In genomic region chr4:41313722-41314121, GRCm38 (mm10) we compare ENCODE assay signal across 8 mouse cellular contexts. TPM values are rescaled to one million over a fixed set of nuclear protein-coding genes. Genes with fewer than 3 reads are reported as not detected.
DNase-seq lines count a peak whose midpoint lies in the region; ATAC-seq and TF ChIP-seq lines count a peak whose summit lies in the region.

No protein-coding gene starts in this region.

- no peak for TF ChIP-seq CTCF in ES-Bruce4 (IDR thresholded peaks at IDR 0.05; ENCODE audit: low read depth, low read length)
- no peak for TF ChIP-seq CTCF in small intestine, adult 2 months (IDR thresholded peaks at IDR 0.05; ENCODE audit: extremely low read depth, insufficient read length, insufficient replicate concordance, low read depth, low read length)

- no peak for TF ChIP-seq EP300 in ES-Bruce4 (IDR thresholded peaks at IDR 0.05; ENCODE audit: insufficient read depth, low read depth, low read length)

- peaks cover 25% of the 10 kb centered on the region for H3K4me1 ChIP-seq in heart, embryonic 13.5 days
- H3K4me1 ChIP-seq in ES-Bruce4 (ENCODE audit: control insufficient read depth, insufficient read depth, low read length), result peaks cover 2% of the 10 kb centered on the region
- H3K4me1 ChIP-seq in forebrain, embryonic 10.5 days, result peaks cover 25% of the 10 kb centered on the region
- peaks cover 10% of the 10 kb centered on the region for H3K4me1 ChIP-seq in limb, embryonic 12.5 days (replicated peaks)
- peaks cover 4% of the 10 kb centered on the region; the same call in 1 of the 2 replicates for H3K4me1 ChIP-seq in small intestine, adult 2 months (ENCODE audit: control insufficient read depth, insufficient read depth, insufficient read length, low read length)

- H3K9me3 ChIP-seq in heart, embryonic 13.5 days, result no peaks in the 10 kb centered on the region
- H3K9me3 ChIP-seq in ES-Bruce4 (replicated peaks; ENCODE audit: control insufficient read depth, insufficient read depth, low read length, poor library complexity, severe bottlenecking), result no peaks in the 10 kb centered on the region
- H3K9me3 ChIP-seq in forebrain, embryonic 10.5 days, result no peaks in the 10 kb centered on the region
- H3K9me3 ChIP-seq in limb, embryonic 12.5 days, result no peaks in the 10 kb centered on the region

- H3K27ac ChIP-seq in heart, embryonic 13.5 days (replicated peaks), result peak overlapping the region; percentile 99
- no peak overlapping the region for H3K27ac ChIP-seq in ES-Bruce4 (ENCODE audit: insufficient read depth, low read length)
- H3K27ac ChIP-seq in forebrain, embryonic 10.5 days, result peak overlapping the region; percentile 89
- H3K27ac ChIP-seq in limb, embryonic 12.5 days, result peak overlapping the region; percentile 96
- H3K27ac ChIP-seq in small intestine, adult 2 months (ENCODE audit: insufficient read depth, low read depth, low read length), result peak overlapping the region; percentile 91

- ATAC-seq in heart, embryonic 13.5 days (ENCODE audit: extremely low read depth, insufficient number of reproducible peaks, low FRiP score, low TSS enrichment), result no peak
- 0 out of 2 replicates have a peak, but pooled peaks have one; percentile 7 for ATAC-seq in limb, embryonic 12.5 days (ENCODE audit: insufficient number of reproducible peaks, insufficient read depth, low FRiP score, low TSS enrichment, low read depth)

- H3K4me3 ChIP-seq in heart, embryonic 13.5 days, result peak overlapping the region; percentile 85
- H3K4me3 ChIP-seq in ES-Bruce4 (ENCODE audit: low read depth, low read length), result peak overlapping the region; percentile 98
- peak overlapping the region; percentile 75 for H3K4me3 ChIP-seq in forebrain, embryonic 10.5 days
- peak overlapping the region; percentile 98 for H3K4me3 ChIP-seq in limb, embryonic 12.5 days (replicated peaks)
- H3K4me3 ChIP-seq in small intestine, adult 2 months (ENCODE audit: low read depth, low read length), result peak overlapping the region; percentile 72

- H3K27me3 ChIP-seq in heart, embryonic 13.5 days (replicated peaks), result no peaks in the 10 kb centered on the region
- H3K27me3 ChIP-seq in ES-Bruce4 (ENCODE audit: control insufficient read depth, insufficient read depth, low read length, poor library complexity, severe bottlenecking), result no peaks in the 10 kb centered on the region
- no peaks in the 10 kb centered on the region for H3K27me3 ChIP-seq in forebrain, embryonic 10.5 days (ENCODE audit: poor library complexity, severe bottlenecking)
- H3K27me3 ChIP-seq in limb, embryonic 12.5 days, result no peaks in the 10 kb centered on the region
- H3K27me3 ChIP-seq in small intestine, adult 2 months (ENCODE audit: control insufficient read depth, insufficient read depth, low read length), result no peaks in the 10 kb centered on the region

- peak overlapping the region; percentile 85 for H3K4me2 ChIP-seq in heart, embryonic 13.5 days
- H3K4me2 ChIP-seq in limb, embryonic 12.5 days, result peak overlapping the region; percentile 92

- peaks cover 45% of the 10 kb centered on the region for H3K36me3 ChIP-seq in heart, embryonic 13.5 days
- peaks cover 22% of the 10 kb centered on the region for H3K36me3 ChIP-seq in ES-Bruce4 (ENCODE audit: control insufficient read depth, insufficient read depth, low read length, poor library complexity, severe bottlenecking)
- H3K36me3 ChIP-seq in forebrain, embryonic 10.5 days (replicated peaks), result peaks cover 44% of the 10 kb centered on the region
- peaks cover 42% of the 10 kb centered on the region for H3K36me3 ChIP-seq in limb, embryonic 12.5 days
- H3K36me3 ChIP-seq in small intestine, adult 2 months (ENCODE audit: control insufficient read depth, insufficient read depth, low read length), result peaks cover 23% of the 10 kb centered on the region

- DNase-seq in heart, postnatal 4 days, result no peak
- no peak for DNase-seq in forebrain, embryonic 10.5 days (ENCODE audit: extremely low spot score, low spot score)
- DNase-seq in urinary bladder, adult 2 months (ENCODE audit: low spot score), result no peak
- no peak for DNase-seq in spleen, adult 12 weeks (ENCODE audit: low spot score)

- H3K9ac ChIP-seq in heart, embryonic 13.5 days, result peak overlapping the region; percentile 94
- peak overlapping the region; percentile 86 for H3K9ac ChIP-seq in ES-Bruce4 (ENCODE audit: low read depth, poor library complexity, severe bottlenecking)
- H3K9ac ChIP-seq in limb, embryonic 12.5 days (replicated peaks), result peak overlapping the region; percentile 95

- 14% methylated on average over 14 of the region's 14 CpGs for WGBS in heart, embryonic 13.5 days
- WGBS in forebrain, embryonic 10.5 days, result 19% methylated on average over 14 of the region's 14 CpGs
- WGBS in limb, embryonic 12.5 days, result 16% methylated on average over 14 of the region's 14 CpGs
- 5% methylated on average over 14 of the region's 14 CpGs for WGBS in small intestine, adult 2 months

- TF ChIP-seq POLR2A in ES-Bruce4 (IDR thresholded peaks at IDR 0.05; ENCODE audit: insufficient read depth, low read length), result no peak
- no peak for TF ChIP-seq POLR2A in small intestine, adult 2 months (IDR thresholded peaks at IDR 0.05; ENCODE audit: low read depth, low read length)

RNA-seq across cellular contexts. Expression of gene Dcaf12, which starts 1.0 kb away (rescaled TPM):
- 41.9 TPM in 2 replicates for polyA plus RNA-seq in heart, embryonic 13.5 days (2015; fragmentation: Nextera tagmentation; extraction: Ambion mirVana)
- 10 to 100 TPM; 38.5 to 46.0 TPM for total RNA-seq in heart, postnatal 4 days (2021)
- 51.1 and 53.0 TPM in 2 replicates for polyA plus RNA-seq in ES-Bruce4 (2011; ENCODE audit: insufficient read depth, insufficient read length, low read depth, missing spikeins)
- 60.7 and 62.5 TPM in 2 replicates for polyA plus RNA-seq in forebrain, embryonic 10.5 days (2016; fragmentation: Nextera tagmentation; extraction: Ambion mirVana)
- polyA plus RNA-seq in limb, embryonic 12.5 days (2016; fragmentation: Nextera tagmentation; extraction: Ambion mirVana), result 52.0 and 57.7 TPM in 2 replicates
- polyA plus RNA-seq in small intestine, adult 2 months (2012; rRNA removed), result 12.2 and 27.5 TPM in 2 replicates
- 37.1 and 38.5 TPM in 2 replicates for polyA plus RNA-seq in urinary bladder, adult 2 months (2012; rRNA removed)

RNA-seq across cellular contexts. Expression of gene Ubap1, which starts 35.1 kb away (rescaled TPM):
- 40.1 and 46.2 TPM in 2 replicates for polyA plus RNA-seq in heart, embryonic 13.5 days (2015; fragmentation: Nextera tagmentation; extraction: Ambion mirVana)
- 10 to 100 TPM; 35.1 to 38.4 TPM for total RNA-seq in heart, postnatal 4 days (2021)
- 72.5 and 91.6 TPM in 2 replicates for polyA plus RNA-seq in ES-Bruce4 (2011; ENCODE audit: insufficient read depth, insufficient read length, low read depth, missing spikeins)
- 65.7 and 66.5 TPM in 2 replicates for polyA plus RNA-seq in forebrain, embryonic 10.5 days (2016; fragmentation: Nextera tagmentation; extraction: Ambion mirVana)
- polyA plus RNA-seq in limb, embryonic 12.5 days (2016; fragmentation: Nextera tagmentation; extraction: Ambion mirVana), result 55.9 and 58.0 TPM in 2 replicates
- polyA plus RNA-seq in small intestine, adult 2 months (2012; rRNA removed), result 11.3 and 24.6 TPM in 2 replicates
- polyA plus RNA-seq in urinary bladder, adult 2 months (2012; rRNA removed), result 47.2 and 52.7 TPM in 2 replicates

RNA-seq across cellular contexts. Expression of gene Ubap2, which starts 38.8 kb away (rescaled TPM):
- 51.5 and 53.2 TPM in 2 replicates for polyA plus RNA-seq in heart, embryonic 13.5 days (2015; fragmentation: Nextera tagmentation; extraction: Ambion mirVana)
- 10 to 100 TPM; 79.9 to 89.9 TPM for total RNA-seq in heart, postnatal 4 days (2021)
- polyA plus RNA-seq in ES-Bruce4 (2011; ENCODE audit: insufficient read depth, insufficient read length, low read depth, missing spikeins), result 144 TPM in 2 replicates
- polyA plus RNA-seq in forebrain, embryonic 10.5 days (2016; fragmentation: Nextera tagmentation; extraction: Ambion mirVana), result 88.4 and 88.9 TPM in 2 replicates
- 69.7 and 74.3 TPM in 2 replicates for polyA plus RNA-seq in limb, embryonic 12.5 days (2016; fragmentation: Nextera tagmentation; extraction: Ambion mirVana)
- polyA plus RNA-seq in small intestine, adult 2 months (2012; rRNA removed), result 60.7 and 80.3 TPM in 2 replicates
- polyA plus RNA-seq in urinary bladder, adult 2 months (2012; rRNA removed), result 19.0 and 30.8 TPM in 2 replicates
